Mouse (Mus musculus): ENCODE data around the gene Skint7. TPM values are rescaled to one million over a fixed set of nuclear protein-coding genes. Genes with fewer than 3 reads are reported as not detected.

Gene Skint7
- polyA plus RNA-seq (2014; fragmentation: Illumina TruSeq; extraction: RNeasy Lipid Tissue Mini Kit (QIAGEN cat#74804); ENCODE audit: low read depth, low replicate concordance) = not detected

GRCm38 (mm10) chr4:111972623-111973022 is at the start of gene Skint7:
Skint7 (plus strand) TSS chr4:111972923.

GRCm38 (mm10) chr4:112005969-112006368 is 33.2 kb downstream of the Skint7 start, which contains the start of gene Skint1:
Skint1 (plus strand) TSS chr4:112006269.

Other genes with a start within 250 kb of the Skint7 start
- gene Slc5a9, start 70.0 kb upstream of the Skint7 start, polyA plus RNA-seq (2014; fragmentation: Illumina TruSeq; extraction: RNeasy Lipid Tissue Mini Kit (QIAGEN cat#74804); ENCODE audit: low read depth, low replicate concordance) = 26.5 TPM
- not detected for gene Skint8, start 53.5 kb upstream of the Skint7 start, polyA plus RNA-seq (2014; fragmentation: Illumina TruSeq; extraction: RNeasy Lipid Tissue Mini Kit (QIAGEN cat#74804); ENCODE audit: low read depth, low replicate concordance)
- not detected for gene Skint1, start 33.3 kb downstream of the Skint7 start, polyA plus RNA-seq (2014; fragmentation: Illumina TruSeq; extraction: RNeasy Lipid Tissue Mini Kit (QIAGEN cat#74804); ENCODE audit: low read depth, low replicate concordance)
- gene Skint4, start 99.1 kb downstream of the Skint7 start, polyA plus RNA-seq (2014; fragmentation: Illumina TruSeq; extraction: RNeasy Lipid Tissue Mini Kit (QIAGEN cat#74804); ENCODE audit: low read depth, low replicate concordance) = not detected